Mouse (Mus musculus) embryonic facial prominence, embryonic 11.5 days (tissue): Measurements from ENCODE around the gene Hpn. TPM values are rescaled to one million over a fixed set of nuclear protein-coding genes. Genes with fewer than 3 reads are reported as not detected.

ENCODE experiments used
- ATAC-seq: fragments of 200-750 bp; cut with Nextera tagmentation; replicated peaks from 2 replicates; pipeline ENCODE4 v1.8.0; 2017; ENCODE audit warnings: low read depth; ENCODE audit not compliant: insufficient number of reproducible peaks, low FRiP score, low TSS enrichment
- DNase-seq: peaks from one replicate; pipeline ENCODE4 v3.0.0-alpha.2; 2015; ENCODE audit warnings: low spot score
- H3K27ac ChIP-seq: fragments of 300-500 bp; sonication (generic); replicated peaks from 2 replicates; pipeline ENCODE4 v1.5.1; 2014; ENCODE audit warnings: mild to moderate bottlenecking, low read depth, low read length, control low read depth
- H3K27me3 ChIP-seq: fragments of 300-500 bp; sonication (generic); 2 replicates; pipeline ENCODE4 v1.6.1; 2014; ENCODE audit warnings: mild to moderate bottlenecking, low read length, moderate library complexity, mixed read lengths; ENCODE audit not compliant: control insufficient read depth, insufficient read depth
- H3K36me3 ChIP-seq: fragments of 300-500 bp; sonication (generic); replicated peaks from 2 replicates; pipeline ENCODE4 v1.6.1; 2014; ENCODE audit warnings: low read depth, mild to moderate bottlenecking, low read length, moderate library complexity, mixed read lengths; ENCODE audit not compliant: control insufficient read depth, insufficient read depth
- H3K4me1 ChIP-seq: fragments of 300-500 bp; sonication (generic); 2 replicates; pipeline ENCODE4 v1.6.1; 2014; ENCODE audit warnings: low read length, mixed read lengths; ENCODE audit not compliant: control insufficient read depth, insufficient read depth
- H3K4me2 ChIP-seq: fragments of 300-500 bp; sonication (generic); 2 replicates; pipeline ENCODE4 v1.6.1; 2014; ENCODE audit warnings: low read depth, mild to moderate bottlenecking, control low read depth, low read length, moderate library complexity
- H3K4me3 ChIP-seq: fragments of 300-500 bp; sonication (generic); 2 replicates; pipeline ENCODE4 v1.5.1; 2014; ENCODE audit warnings: low read depth, low read length, control low read depth
- H3K9ac ChIP-seq: fragments of 300-500 bp; sonication (generic); replicated peaks from 2 replicates; pipeline ENCODE4 v1.6.1; 2014; ENCODE audit warnings: mild to moderate bottlenecking, control low read depth, low read length
- H3K9me3 ChIP-seq: fragments of 300-500 bp; sonication (generic); replicated peaks from 2 replicates; pipeline ENCODE4 v1.6.1; 2016; ENCODE audit warnings: mild to moderate bottlenecking, low read length, inconsistent platforms, mixed read lengths; ENCODE audit not compliant: control insufficient read depth
- WGBS: fragments of 180-500 bp; shearing (Covaris S2); extraction: QIAGEN DNeasy Blood & Tissue Kit; methylation state at CpG from one replicate; pipeline ENCODE4 v1.1.7; 2014; 5-methylcytosine and 5-hydroxymethylcytosine counted together
- polyA plus RNA-seq: library from polyadenylated mRNA; unstranded; fragments of >200 nt; fragmentation: Nextera tagmentation; extraction: Ambion mirVana; gene quantifications from 2 replicates; pipeline ENCODE4 v1.2.1, GENCODE M21; 2014

Hpn gene
- polyA plus RNA-seq, 1 experiment from 2014 or later, result 2.2 TPM

DNA sequence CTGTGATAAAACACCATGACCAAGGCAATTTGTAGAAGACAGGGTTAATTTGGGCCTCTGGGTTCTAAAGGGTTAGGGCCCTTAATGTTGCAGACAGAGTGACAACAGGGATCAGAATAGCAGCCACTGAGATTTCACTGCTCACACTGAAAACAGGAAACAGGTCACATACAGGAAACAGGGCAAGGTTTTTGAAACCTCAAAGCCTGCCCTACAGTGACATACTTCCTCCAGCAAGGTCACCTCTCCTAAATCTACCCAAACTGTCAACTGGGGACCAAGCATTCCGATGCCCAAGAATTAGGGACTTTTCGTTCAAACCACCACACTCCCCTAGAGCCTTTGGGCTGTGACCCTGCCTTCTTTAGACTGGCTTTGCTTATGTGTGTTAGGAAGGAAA is 25.4 kb downstream of the Hpn start:
- Histone ChIP-seq H3K36me3 (no peaks in the 10 kb centered on the region), H3K4me1 (no peaks in the 10 kb centered on the region), H3K27ac (no peak overlapping the region), H3K4me3 (no peak overlapping the region), H3K4me2 (no peak overlapping the region), H3K9me3 (no peaks in the 10 kb centered on the region), H3K27me3 (no peaks in the 10 kb centered on the region), H3K9ac (no peak overlapping the region)
- no peak for ATAC-seq
- DNase-seq, result no peak
- WGBS, result 86% methylated on average over 2 of the region's 2 CpGs

DNA sequence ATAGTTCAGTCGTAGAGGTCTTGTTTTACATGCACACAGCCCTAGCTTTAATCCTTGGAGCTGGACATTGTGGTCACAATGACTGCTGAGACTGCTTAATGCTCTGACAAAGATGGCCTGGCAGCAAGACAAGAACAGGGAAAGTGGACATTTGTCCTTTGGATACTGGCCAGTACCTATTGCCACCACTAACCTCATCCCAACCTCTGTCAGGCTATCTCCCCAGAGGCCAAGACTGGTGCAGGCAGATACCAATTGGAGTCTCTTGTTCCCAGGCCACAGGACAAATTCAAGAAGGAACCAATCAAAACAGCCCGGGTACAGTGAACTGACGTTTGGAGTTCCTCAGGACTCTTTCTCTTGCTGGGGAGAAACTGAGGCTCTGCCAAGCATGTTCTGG is 26.9 kb downstream of the Hpn start:
- ATAC-seq (no peak), DNase-seq (no peak)
- no peak overlapping the region for H3K9ac ChIP-seq
- WGBS, result 64% methylated on average over 3 of the region's 3 CpGs
- no peak overlapping the region for H3K27ac ChIP-seq
- no peaks in the 10 kb centered on the region for H3K27me3 ChIP-seq
- no peaks in the 10 kb centered on the region for H3K36me3 ChIP-seq
- H3K9me3 ChIP-seq, result no peaks in the 10 kb centered on the region
- no peak overlapping the region for H3K4me3 ChIP-seq
- H3K4me2 ChIP-seq, result no peak overlapping the region
- no peaks in the 10 kb centered on the region for H3K4me1 ChIP-seq

DNA sequence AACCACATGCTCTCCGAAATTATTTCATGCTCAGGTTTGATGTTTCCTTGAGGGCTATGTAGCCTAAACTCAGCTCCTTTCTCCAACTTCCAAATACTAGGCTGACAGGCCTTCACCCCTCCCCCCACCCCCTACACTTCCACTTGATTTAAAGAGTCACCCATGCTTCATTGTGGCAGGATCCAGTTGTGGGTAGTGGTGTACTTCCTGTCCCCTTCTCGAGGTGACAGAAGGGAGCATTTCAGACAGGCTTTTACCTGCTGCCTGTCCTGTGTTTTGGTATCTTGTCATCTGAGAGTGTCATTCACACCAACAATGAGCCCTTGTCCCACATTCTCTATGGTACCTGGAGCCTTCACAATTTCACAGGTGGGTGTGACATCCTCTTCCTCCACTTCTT is 27.8 kb downstream of the Hpn start:
- no peak for DNase-seq
- H3K4me1 ChIP-seq, result no peaks in the 10 kb centered on the region; the same call in 1 of the 2 replicates
- ATAC-seq, result no peak
- no peaks in the 10 kb centered on the region for H3K9me3 ChIP-seq
- no peak overlapping the region for H3K27ac ChIP-seq
- H3K4me3 ChIP-seq, result no peak overlapping the region
- H3K27me3 ChIP-seq, result no peaks in the 10 kb centered on the region
- no peak overlapping the region for H3K4me2 ChIP-seq
- H3K9ac ChIP-seq, result no peak overlapping the region
- WGBS, result 74% methylated on average over 2 of the region's 2 CpGs
- no peaks in the 10 kb centered on the region for H3K36me3 ChIP-seq

DNA sequence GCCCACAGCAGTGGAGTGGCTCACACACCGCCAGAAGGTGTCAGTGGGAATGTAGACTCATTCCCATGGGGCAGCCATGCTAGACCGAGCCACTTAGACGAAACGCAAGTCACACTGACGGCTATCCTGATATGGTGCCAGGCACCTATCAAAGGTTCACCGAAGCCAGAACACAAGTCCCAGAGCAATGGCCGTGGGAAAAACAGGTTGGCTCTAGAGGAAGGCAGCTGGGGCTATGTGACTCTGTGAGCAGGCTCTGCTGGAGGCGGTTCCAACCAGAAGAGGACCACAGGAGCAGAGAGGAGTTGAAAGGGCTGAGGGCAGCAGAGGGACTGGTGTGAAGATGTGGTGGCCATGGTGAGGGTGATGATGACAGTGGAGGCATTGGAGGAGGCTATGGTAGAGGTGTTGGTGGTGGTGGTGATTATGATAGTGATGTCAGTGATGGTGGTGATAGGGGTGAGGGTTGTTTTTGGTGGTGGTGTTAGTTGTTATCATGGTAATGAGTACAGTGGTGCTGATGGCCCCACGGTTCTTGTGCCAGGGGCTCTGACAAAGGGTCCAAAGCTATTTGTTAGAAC is 28.8 kb downstream of the Hpn start:
- DNase-seq, result no peak
- no peaks in the 10 kb centered on the region for H3K36me3 ChIP-seq
- no peaks in the 10 kb centered on the region for H3K9me3 ChIP-seq
- no peak for ATAC-seq
- no peaks in the 10 kb centered on the region; the same call in 1 of the 2 replicates for H3K4me1 ChIP-seq
- H3K4me3 ChIP-seq, result no peak overlapping the region
- H3K4me2 ChIP-seq, result no peak overlapping the region
- 91% methylated on average over 9 of the region's 9 CpGs for WGBS
- no peaks in the 10 kb centered on the region for H3K27me3 ChIP-seq
- no peak overlapping the region for H3K9ac ChIP-seq
- no peak overlapping the region for H3K27ac ChIP-seq

DNA sequence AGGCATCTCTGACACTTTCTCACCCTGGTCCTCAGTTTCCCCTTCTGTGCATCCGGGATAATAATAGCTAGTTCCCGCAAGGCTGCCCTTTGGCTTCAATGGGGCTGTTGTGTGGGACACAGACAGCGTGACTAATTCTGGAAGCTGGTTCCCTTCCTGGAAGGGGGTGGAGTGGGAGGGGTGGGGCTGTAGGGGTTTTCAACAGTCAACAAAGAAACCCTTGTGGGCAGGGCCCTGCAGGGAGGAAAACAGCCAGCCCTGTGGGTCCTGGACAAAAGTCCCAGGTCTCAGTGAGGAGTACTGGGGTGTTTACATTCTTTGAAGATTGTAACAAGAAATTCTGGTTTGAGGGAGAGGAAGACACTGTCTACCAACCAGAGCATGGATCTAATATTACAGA is 29.9 kb downstream of the Hpn start:
- no peak overlapping the region for H3K27ac ChIP-seq
- no peak overlapping the region for H3K9ac ChIP-seq
- DNase-seq, result no peak
- no peaks in the 10 kb centered on the region for H3K36me3 ChIP-seq
- no peak overlapping the region for H3K4me3 ChIP-seq
- H3K4me2 ChIP-seq, result no peak overlapping the region
- H3K9me3 ChIP-seq, result no peaks in the 10 kb centered on the region
- H3K4me1 ChIP-seq, result no peaks in the 10 kb centered on the region; the same call in 1 of the 2 replicates
- no peak for ATAC-seq
- no peaks in the 10 kb centered on the region for H3K27me3 ChIP-seq
- 25% methylated on average over 3 of the region's 3 CpGs for WGBS

DNA sequence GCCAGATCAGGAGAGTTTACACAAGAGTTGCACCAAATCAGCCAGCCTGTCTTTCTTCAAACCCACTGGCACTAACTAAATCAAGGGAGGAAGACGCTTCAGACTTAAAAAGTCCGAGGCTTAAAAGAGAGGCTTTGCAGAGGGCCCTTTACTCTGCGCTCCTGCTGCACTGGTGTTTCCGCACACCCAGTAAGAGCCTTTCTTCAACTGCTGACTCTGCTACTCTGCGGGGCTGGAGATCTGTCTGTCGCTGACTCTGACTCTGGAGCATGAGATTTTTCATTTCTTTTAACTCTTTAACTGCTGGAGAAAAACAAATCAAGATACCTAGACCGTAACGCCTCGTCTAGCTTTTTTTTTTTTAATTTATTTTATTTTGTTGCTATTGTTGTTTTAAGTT is 30.9 kb downstream of the Hpn start:
- H3K4me1 ChIP-seq, result no peaks in the 10 kb centered on the region; the same call in 1 of the 2 replicates
- WGBS, result 49% methylated on average over 9 of the region's 9 CpGs
- DNase-seq (no peak), ATAC-seq (no peak)
- H3K27ac ChIP-seq, result no peak overlapping the region; the same call in 1 of the 2 replicates
- H3K4me3 ChIP-seq, result no peak overlapping the region
- no peak overlapping the region for H3K4me2 ChIP-seq
- no peaks in the 10 kb centered on the region for H3K9me3 ChIP-seq
- no peak overlapping the region for H3K9ac ChIP-seq
- H3K27me3 ChIP-seq, result no peaks in the 10 kb centered on the region
- H3K36me3 ChIP-seq, result no peaks in the 10 kb centered on the region

DNA sequence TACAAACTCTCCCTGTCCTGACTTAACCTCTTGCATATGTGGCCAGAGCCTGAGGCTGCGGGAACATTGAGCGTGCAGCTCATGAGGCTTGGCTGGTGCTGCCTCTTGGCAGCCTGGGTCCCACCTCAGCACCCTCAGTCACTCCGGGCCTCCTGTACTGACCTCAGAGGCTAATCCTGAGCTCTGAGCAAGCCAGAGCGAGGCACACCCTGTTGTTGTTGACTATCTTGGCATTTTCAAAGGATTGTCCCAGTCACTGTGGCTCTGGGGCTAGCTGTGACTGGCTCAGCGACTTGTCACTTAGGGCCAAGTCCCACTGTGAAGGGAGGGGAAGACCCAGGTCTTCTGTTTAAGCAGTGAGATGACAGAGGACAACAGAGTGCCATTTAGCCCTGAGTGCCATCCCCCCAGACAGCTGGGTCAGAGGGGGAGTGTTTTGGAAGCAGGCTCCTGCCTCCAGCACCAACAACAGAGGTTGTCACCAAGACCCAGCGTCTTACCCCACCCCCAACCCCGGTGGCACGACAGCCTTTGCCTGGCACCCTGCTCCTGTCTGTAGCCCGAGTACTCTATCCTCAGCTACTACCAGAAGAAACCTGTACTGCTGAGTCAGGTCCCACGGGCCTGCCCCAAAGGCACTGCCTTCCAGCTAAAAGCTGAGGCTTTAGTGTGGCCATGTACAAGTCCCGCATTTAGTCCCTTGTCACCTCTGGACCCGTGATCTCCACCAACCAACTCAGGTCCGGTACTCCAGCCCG is 32.1 kb downstream of the Hpn start:
- Histone ChIP-seq H3K27ac (no peak overlapping the region), H3K9me3 (no peaks in the 10 kb centered on the region), H3K4me2 (no peak overlapping the region), H3K36me3 (no peaks in the 10 kb centered on the region), H3K9ac (no peak overlapping the region), H3K4me3 (no peak overlapping the region), H3K27me3 (no peaks in the 10 kb centered on the region), H3K4me1 (no peaks in the 10 kb centered on the region; the same call in 1 of the 2 replicates)
- no peak for ATAC-seq
- 47% methylated on average over 14 of the region's 14 CpGs for WGBS
- DNase-seq, result no peak

DNA sequence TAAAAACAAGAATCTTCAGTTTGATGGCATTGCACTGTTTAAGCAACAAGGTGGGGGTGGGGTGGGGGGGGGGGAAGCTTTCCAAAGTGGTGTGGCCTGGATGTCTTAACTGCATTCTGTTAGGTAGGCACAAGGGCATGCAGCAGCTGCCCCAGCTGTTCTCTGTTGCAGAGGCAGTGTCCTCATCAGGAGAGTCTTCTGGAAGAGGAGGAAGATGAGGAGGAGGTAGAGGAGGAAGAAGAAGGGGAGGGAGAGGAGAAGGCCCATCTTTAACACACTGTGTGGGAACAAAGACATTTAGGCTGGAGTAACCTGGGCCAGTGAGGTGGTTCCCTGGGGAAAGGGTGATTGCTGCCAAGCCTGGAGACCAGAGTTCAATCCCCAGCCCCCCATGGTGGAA is 33.0 kb downstream of the Hpn start:
- H3K27ac ChIP-seq, result no peak overlapping the region
- H3K27me3 ChIP-seq, result no peaks in the 10 kb centered on the region
- no peak overlapping the region for H3K4me2 ChIP-seq
- H3K4me1 ChIP-seq, result no peaks in the 10 kb centered on the region; the same call in 1 of the 2 replicates
- no peak for ATAC-seq
- DNase-seq, result no peak
- no peaks in the 10 kb centered on the region for H3K9me3 ChIP-seq
- H3K4me3 ChIP-seq, result no peak overlapping the region
- H3K9ac ChIP-seq, result no peak overlapping the region
- no peaks in the 10 kb centered on the region for H3K36me3 ChIP-seq
